Mouse (Mus musculus): ENCODE results near the gene Tigd3. TPM values are rescaled to one million over a fixed set of nuclear protein-coding genes. Genes with fewer than 3 reads are reported as not detected.

The Tigd3 gene
- polyA plus RNA-seq, 1 experiment from 2014 or later = 7.4 TPM

DNA sequence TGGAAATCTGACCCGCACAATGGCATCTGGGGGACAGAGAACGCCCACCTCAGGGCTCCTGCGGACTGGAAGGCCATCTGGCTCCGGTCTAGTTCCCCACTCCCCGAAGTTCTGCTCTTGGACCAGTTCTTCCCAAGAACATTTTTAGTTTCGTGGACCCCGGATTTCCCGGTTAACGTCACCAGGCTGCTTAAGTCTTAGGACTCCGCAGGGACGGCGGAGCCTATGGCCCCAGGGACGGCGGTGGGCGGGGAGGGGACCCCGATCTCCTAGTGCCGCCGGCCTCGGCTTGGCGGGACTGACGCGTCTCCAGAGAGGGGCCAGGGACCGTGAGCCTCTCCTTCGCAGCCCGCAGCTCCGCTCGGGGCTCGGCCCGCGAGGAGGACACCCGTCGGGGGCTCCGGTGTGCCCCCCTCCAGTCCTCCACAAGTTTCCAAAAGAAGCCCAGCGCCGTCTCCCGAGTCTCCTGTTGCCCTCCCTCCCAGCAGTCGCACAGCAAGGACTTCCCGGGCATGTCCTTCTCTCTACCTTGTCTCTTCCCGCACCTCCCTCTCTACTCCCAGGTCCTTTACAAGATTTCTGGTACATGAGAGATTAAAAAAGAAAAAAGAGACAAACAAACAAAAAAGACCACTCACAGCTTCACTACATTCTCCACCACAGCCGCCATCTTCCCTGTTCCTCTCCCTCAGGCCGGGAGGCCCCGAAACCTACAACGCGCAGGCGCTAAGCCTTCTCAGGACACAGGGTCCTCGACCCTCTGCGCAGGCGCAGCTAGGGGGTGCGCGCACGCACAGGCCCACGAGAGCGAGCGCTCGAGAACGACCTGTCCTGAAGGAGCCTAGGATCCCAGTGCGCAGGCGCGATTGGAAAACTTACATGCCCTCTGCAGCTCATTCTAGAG, 18.4 kb upstream of the Tigd3 start:
- H3K4me1 ChIP-seq = peaks cover 30% of the 10 kb centered on the region
- H3K4me3 ChIP-seq = peak overlapping the region; percentile 98
- H3K27me3 ChIP-seq (replicated peaks; ENCODE audit: low read depth, poor library complexity, severe bottlenecking) = no peaks in the 10 kb centered on the region
- no peaks in the 10 kb centered on the region for H3K9me3 ChIP-seq
- peak overlapping the region; percentile 96 for H3K27ac ChIP-seq (replicated peaks)
- H3K36me3 ChIP-seq (replicated peaks) = peaks cover 36% of the 10 kb centered on the region
- under 1% methylated on average over 59 of the region's 59 CpGs for WGBS
- DNase-seq (ENCODE audit: low spot score) = peak; percentile 100

DNA sequence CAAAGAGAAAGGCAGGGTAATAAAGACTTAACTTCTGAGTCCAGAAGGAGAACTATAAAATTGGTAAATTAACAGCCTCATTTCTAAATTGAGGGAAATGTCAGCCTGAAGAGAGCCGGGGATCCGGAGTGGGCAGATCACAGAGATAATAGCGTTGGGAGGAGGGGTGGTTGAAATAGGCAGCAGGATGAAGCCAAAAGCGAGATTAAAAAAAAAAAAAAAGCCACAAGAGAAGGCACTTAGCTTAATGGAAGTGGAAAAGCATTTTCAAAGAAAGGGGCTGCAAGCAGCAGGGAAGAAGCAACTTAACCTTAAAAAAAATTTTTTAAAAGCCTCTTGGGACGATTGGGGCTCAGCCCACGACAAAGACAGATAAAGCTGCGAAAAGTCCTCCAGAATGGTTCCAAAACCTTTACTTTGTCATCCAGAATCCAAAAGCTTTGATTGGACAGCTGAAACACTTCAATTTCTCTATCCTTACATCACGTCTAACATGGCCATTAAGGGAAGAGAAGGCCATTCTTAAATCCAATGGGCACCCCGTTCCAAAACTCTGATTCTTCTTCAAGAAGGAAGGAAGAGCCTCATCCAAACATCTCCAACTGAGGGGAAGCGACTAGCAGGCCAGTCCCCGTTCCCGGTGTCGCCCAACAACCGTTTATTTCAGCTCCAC, 17.6 kb upstream of the Tigd3 start:
- H3K4me1 ChIP-seq = peaks cover 30% of the 10 kb centered on the region
- peak overlapping the region; percentile 96 for H3K27ac ChIP-seq (replicated peaks)
- H3K27me3 ChIP-seq (replicated peaks; ENCODE audit: low read depth, poor library complexity, severe bottlenecking) = no peaks in the 10 kb centered on the region
- no peaks in the 10 kb centered on the region for H3K9me3 ChIP-seq
- no peak for DNase-seq (ENCODE audit: low spot score)
- H3K4me3 ChIP-seq = peak overlapping the region; percentile 98
- H3K36me3 ChIP-seq (replicated peaks) = peaks cover 38% of the 10 kb centered on the region
- WGBS = 14% methylated on average over 14 of the region's 14 CpGs

DNA sequence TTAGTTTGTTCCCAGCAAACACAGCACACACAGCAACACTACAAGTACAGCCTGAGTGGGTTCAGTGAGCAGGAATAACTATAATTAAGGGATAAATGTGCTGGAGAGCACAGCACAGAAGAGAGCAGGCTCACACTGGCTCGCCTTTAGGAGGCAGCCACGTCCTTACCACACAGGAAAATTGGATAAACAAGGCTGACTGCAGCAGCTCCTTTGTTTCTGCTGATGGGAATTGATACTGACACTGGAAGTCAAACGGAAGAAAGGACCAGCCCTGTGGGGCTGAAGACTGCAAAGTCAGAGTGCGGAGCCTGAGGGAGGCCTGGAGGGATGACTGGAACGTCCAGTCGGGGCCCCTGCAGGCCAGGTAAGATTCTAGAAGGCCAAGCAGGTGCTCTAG, 16.3 kb upstream of the Tigd3 start:
- peaks cover 49% of the 10 kb centered on the region for H3K36me3 ChIP-seq (replicated peaks)
- DNase-seq (ENCODE audit: low spot score) = peak; percentile 33
- 54% methylated on average over 6 of the region's 6 CpGs for WGBS
- peak overlapping the region; percentile 98 for H3K4me3 ChIP-seq
- no peaks in the 10 kb centered on the region for H3K27me3 ChIP-seq (replicated peaks; ENCODE audit: low read depth, poor library complexity, severe bottlenecking)
- H3K9me3 ChIP-seq = no peaks in the 10 kb centered on the region
- H3K4me1 ChIP-seq = peaks cover 30% of the 10 kb centered on the region
- peak overlapping the region; percentile 51; the same call in 1 of the 2 replicates for H3K27ac ChIP-seq (replicated peaks)

DNA sequence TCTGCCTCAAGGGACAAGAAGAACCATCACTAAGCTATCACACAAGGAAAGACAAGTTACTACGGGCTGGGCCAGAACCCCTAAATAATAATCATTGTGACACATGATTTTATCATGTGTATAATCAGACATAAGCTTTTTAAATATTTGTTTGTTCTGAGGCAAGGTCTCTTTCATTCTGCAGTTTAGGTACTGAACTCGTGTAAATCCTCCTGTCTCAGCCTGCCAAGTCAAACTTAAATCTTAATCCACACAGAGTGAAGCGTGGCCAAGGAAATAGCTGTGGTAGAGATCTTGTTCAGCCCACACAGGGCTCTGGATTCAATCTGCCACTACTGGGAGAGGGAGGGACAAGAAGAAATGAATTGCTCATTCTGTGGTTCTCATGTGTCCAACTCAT, 13.3 kb upstream of the Tigd3 start:
- DNase-seq (ENCODE audit: low spot score) = no peak
- Histone ChIP-seq H3K4me3 (no peak overlapping the region), H3K27me3 (replicated peaks; ENCODE audit: low read depth, poor library complexity, severe bottlenecking) (no peaks in the 10 kb centered on the region), H3K36me3 (replicated peaks) (peaks cover 73% of the 10 kb centered on the region), H3K9me3 (no peaks in the 10 kb centered on the region), H3K4me1 (peaks cover 22% of the 10 kb centered on the region), H3K27ac (replicated peaks) (no peak overlapping the region)
- WGBS = 93% methylated on average over 3 of the region's 3 CpGs

DNA sequence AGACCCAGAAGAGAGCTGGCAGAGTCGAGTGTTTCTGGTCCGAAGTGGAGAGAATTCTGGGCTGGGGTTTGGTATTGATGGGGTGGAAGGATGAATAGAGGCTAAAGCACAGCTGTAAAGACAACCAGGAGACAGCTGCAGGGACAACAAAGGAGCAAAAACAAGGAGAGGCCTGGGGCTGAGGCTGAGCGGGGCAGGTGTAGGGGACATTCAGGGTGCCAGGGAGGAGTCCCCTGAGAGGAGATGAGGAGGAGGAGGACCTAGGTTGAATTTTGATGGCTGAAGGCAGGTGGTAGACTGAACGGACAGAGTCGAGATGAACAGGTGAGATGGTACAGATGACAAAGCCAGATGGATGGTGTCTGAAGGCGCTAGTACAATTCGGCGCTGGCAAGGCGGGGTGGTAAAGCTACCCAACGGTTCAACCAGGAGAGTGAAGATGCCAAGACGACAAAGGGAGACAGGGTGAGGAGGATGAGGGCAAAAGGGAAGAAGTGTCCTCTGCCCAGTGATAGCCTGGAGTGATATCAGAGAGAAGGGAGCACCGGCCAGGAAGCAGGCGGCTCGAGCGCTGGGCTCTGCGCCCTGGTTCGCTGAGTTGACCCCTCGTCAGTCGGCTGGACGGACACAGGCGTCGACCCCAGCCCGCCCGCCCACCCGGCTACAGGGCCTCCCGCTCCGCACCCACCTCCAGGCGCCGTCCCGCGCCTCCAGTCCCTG, 507 bp downstream of the Tigd3 start:
- H3K27ac ChIP-seq (replicated peaks) = peak overlapping the region; percentile 92
- no peaks in the 10 kb centered on the region for H3K9me3 ChIP-seq
- H3K27me3 ChIP-seq (replicated peaks; ENCODE audit: low read depth, poor library complexity, severe bottlenecking) = 0 out of 2 replicates have a peak, but pooled peaks cover 5% of the 10 kb centered on the region
- DNase-seq (ENCODE audit: low spot score) = no peak
- H3K36me3 ChIP-seq (replicated peaks) = peaks cover 58% of the 10 kb centered on the region
- H3K4me3 ChIP-seq = peak overlapping the region; percentile 77
- WGBS = 10% methylated on average over 31 of the region's 31 CpGs
- H3K4me1 ChIP-seq = peaks cover 32% of the 10 kb centered on the region

DNA sequence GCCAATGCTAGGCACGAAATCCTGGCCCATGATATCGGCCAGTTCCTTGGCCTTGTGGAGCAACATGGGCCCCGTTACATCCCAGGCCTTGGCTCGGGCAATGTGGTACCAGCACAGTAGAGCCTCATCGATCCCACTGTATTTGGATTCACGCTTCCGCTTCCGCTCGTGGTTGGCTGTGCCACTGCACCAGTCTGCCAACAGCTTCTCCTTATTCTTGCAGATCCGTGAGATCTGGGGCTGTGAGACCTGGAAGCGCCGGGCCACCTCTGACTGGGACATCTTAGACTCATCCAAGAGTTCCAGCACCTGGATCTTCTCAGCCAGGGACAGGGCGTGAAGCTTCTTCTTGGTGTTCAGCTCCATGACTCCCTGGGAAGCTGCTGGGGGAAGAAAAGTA, 1.2 kb downstream of the Tigd3 start:
- peaks cover 32% of the 10 kb centered on the region for H3K4me1 ChIP-seq
- 0 out of 2 replicates have a peak, but pooled peaks cover 5% of the 10 kb centered on the region for H3K27me3 ChIP-seq (replicated peaks; ENCODE audit: low read depth, poor library complexity, severe bottlenecking)
- peaks cover 51% of the 10 kb centered on the region for H3K36me3 ChIP-seq (replicated peaks)
- WGBS = 95% methylated on average over 13 of the region's 13 CpGs
- H3K9me3 ChIP-seq = no peaks in the 10 kb centered on the region
- H3K4me3 ChIP-seq = peak overlapping the region; percentile 77
- H3K27ac ChIP-seq (replicated peaks) = 0 out of 2 replicates have a peak overlapping the region, but pooled peaks have one; percentile 92
- no peak for DNase-seq (ENCODE audit: low spot score)

DNA sequence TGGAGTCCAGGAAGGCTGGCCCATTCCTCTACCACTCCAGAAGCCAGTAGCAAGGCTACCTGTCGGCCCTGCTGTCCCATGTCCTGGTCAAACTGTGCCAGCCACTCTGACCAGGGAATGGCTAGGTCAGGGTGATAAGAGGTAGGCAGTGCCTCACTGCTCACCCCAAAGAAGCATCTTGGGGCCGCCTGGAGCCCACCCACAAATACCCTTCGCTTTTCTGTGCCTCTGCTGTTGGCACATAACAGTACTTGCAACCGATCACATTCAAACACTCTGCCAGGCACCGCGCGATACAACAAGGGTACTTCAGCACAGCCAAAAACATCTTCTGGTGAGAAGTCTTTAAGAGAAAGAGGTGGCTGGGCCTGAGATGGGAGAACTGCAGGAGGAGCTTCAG, 1.7 kb downstream of the Tigd3 start:
- H3K27me3 ChIP-seq (replicated peaks; ENCODE audit: low read depth, poor library complexity, severe bottlenecking) = 0 out of 2 replicates have a peak, but pooled peaks cover 5% of the 10 kb centered on the region
- peak overlapping the region; percentile 77 for H3K4me3 ChIP-seq
- peaks cover 47% of the 10 kb centered on the region for H3K36me3 ChIP-seq (replicated peaks)
- 92% methylated on average over 7 of the region's 7 CpGs for WGBS
- H3K4me1 ChIP-seq = peaks cover 32% of the 10 kb centered on the region
- no peaks in the 10 kb centered on the region for H3K9me3 ChIP-seq
- no peak overlapping the region for H3K27ac ChIP-seq (replicated peaks)
- no peak for DNase-seq (ENCODE audit: low spot score)

DNA sequence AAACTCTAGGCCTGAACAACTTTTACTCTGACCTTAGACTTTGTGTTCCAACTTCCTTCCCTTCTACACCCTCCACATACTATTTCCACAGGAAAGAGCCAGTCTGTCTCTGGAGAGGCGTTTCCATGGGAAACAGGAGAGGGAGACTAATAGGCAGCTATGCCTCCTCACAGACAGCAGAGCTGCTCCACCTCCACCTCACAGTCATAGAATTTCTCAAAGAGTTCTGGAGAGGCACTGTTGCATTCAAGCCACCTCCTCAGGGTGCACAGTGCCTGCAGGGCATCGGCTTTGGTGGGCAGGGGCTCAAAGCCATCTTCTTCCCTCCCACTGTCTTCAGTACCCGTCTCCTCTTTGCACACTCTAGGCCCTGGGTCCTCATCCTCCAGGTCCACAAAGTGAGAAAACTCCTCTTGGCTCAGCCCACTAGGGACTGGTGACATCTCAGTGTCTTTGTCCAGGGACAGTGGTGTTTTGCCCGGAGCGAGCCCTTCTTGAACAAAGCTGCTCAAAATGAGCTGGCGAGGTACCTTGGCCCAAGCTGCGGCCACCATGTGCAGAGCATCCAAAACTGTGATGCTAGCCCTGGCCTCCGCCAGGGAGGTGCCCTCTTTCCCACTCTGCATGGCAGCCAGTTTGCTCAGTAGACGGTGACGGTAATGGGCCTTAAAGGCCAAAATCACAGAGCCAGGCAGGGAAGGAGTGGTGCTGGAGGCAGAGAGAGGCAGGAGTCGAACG, 2.3 kb downstream of the Tigd3 start:
- Histone ChIP-seq H3K27me3 (replicated peaks; ENCODE audit: low read depth, poor library complexity, severe bottlenecking) (0 out of 2 replicates have a peak, but pooled peaks cover 5% of the 10 kb centered on the region), H3K4me1 (peaks cover 32% of the 10 kb centered on the region), H3K36me3 (replicated peaks) (peaks cover 41% of the 10 kb centered on the region), H3K9me3 (no peaks in the 10 kb centered on the region), H3K4me3 (0 out of 2 replicates have a peak overlapping the region, but pooled peaks have one; percentile 13), H3K27ac (replicated peaks) (no peak overlapping the region)
- 93% methylated on average over 12 of the region's 12 CpGs for WGBS
- no peak for DNase-seq (ENCODE audit: low spot score)

DNA sequence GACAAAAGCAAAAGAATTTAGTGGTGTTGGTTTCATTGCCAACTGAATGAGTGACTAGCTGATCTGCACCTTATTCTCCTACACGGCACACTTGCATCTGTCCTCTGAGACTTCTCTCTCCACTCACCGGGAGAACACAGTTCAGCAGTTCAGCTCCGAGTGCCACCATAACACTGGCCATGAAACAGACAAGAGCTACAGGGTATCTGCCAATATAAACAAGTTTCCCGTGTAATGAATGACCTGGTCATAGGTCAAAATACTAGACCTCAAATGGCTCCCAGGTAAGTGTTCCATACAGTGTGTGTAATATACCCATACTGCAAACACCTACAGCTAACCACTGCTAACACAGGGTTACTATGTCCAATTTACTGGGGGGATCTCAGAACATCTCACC, 4.7 kb downstream of the Tigd3 start:
- Histone ChIP-seq H3K27ac (replicated peaks) (no peak overlapping the region), H3K36me3 (replicated peaks) (peaks cover 20% of the 10 kb centered on the region), H3K4me1 (peaks cover 26% of the 10 kb centered on the region), H3K27me3 (replicated peaks; ENCODE audit: low read depth, poor library complexity, severe bottlenecking) (0 out of 2 replicates have a peak, but pooled peaks cover 5% of the 10 kb centered on the region), H3K9me3 (no peaks in the 10 kb centered on the region), H3K4me3 (no peak overlapping the region)
- WGBS = 74% methylated on average over 4 of the region's 4 CpGs
- DNase-seq (ENCODE audit: low spot score) = no peak

DNA sequence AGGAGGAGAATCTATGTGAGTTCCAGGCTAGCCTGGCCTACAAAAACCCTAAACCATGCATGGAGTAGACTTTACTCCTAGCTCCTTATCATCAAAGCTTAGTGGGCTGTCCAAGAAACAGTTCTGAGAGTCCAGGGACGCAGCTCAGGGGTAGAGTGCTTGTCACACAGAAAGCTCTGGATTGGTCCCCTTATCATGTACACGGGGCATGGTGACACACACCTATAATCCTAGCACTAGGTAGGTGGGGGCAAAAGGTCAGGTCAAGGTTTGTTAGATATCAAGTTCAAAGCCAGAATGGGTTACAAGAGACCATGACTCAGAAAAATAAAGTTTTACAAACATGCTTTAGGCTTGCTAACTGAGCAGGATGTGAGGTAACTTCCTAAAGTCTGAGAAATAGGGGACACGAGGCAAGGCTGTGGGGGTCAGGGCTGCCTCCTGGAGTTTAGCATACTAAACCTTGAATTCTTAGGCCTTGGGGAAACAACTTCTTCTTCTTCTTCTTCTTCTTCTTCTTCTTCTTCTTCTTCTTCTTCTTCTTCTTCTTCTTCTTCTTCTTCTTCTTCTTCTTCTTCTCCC, 6.6 kb downstream of the Tigd3 start:
- WGBS = 79% methylated on average over 3 of the region's 3 CpGs
- H3K27ac ChIP-seq (replicated peaks) = no peak overlapping the region
- peaks cover 15% of the 10 kb centered on the region for H3K36me3 ChIP-seq (replicated peaks)
- H3K9me3 ChIP-seq = no peaks in the 10 kb centered on the region
- no peak for DNase-seq (ENCODE audit: low spot score)
- no peaks in the 10 kb centered on the region for H3K27me3 ChIP-seq (replicated peaks; ENCODE audit: low read depth, poor library complexity, severe bottlenecking)
- peaks cover 7% of the 10 kb centered on the region for H3K4me1 ChIP-seq
- H3K4me3 ChIP-seq = no peak overlapping the region

DNA sequence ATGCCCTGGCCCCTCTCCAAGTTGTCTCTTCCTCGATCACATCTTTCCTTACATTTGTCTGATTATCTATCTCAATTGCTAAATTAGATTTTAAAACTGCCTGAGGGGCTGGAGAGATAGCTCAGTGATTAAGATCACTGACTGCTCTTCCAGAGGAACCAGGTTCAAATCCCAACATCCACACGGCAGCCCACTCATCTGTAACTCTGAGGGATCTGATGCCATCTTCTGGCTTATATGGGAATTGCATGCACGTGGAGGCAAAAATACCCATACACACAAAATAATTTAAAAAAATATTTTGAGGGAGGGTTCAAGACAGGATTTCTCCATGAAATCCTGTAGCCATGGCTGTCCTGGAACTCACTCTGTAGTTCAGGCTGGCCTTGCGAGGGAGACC, 8.1 kb downstream of the Tigd3 start:
- H3K36me3 ChIP-seq (replicated peaks) = peaks cover 4% of the 10 kb centered on the region; the same call in 1 of the 2 replicates
- no peak for DNase-seq (ENCODE audit: low spot score)
- 62% methylated on average over 4 of the region's 4 CpGs for WGBS
- H3K9me3 ChIP-seq = no peaks in the 10 kb centered on the region
- no peaks in the 10 kb centered on the region for H3K27me3 ChIP-seq (replicated peaks; ENCODE audit: low read depth, poor library complexity, severe bottlenecking)
- H3K4me1 ChIP-seq = no peaks in the 10 kb centered on the region
- no peak overlapping the region for H3K27ac ChIP-seq (replicated peaks)
- no peak overlapping the region for H3K4me3 ChIP-seq
